Mouse (Mus musculus) lung, embryonic 14.5 days (tissue): ENCODE measurements around the gene Hist1h3d. TPM values are rescaled to one million over a fixed set of nuclear protein-coding genes. Genes with fewer than 3 reads are reported as not detected.
"Not testable (repeated sequence)": the region's sequence is repeated elsewhere in the genome, so short reads cannot be mapped to it uniquely, and the experiment has no call there.

Experiments used
- ATAC-seq: fragments of 200-750 bp; cut with Nextera tagmentation; 2 replicates; pipeline ENCODE4 v1.8.0; 2017; ENCODE audit warnings: mild to moderate bottlenecking, moderate TSS enrichment, moderate library complexity; ENCODE audit not compliant: insufficient read depth
- DNase-seq: peaks from one replicate; pipeline ENCODE4 v3.0.0-alpha.2; 2015
- H3K27ac ChIP-seq: fragments of 300-500 bp; sonication (generic); 2 replicates; pipeline ENCODE4 v1.5.1; 2014; ENCODE audit warnings: low read depth, mild to moderate bottlenecking, moderate library complexity
- H3K27me3 ChIP-seq: fragments of 300-500 bp; sonication (generic); 2 replicates; pipeline ENCODE4 v1.6.1; 2014; ENCODE audit warnings: low read length, control low read depth; ENCODE audit not compliant: insufficient read depth
- H3K36me3 ChIP-seq: fragments of 300-500 bp; sonication (generic); 2 replicates; pipeline ENCODE4 v1.6.1; 2014; ENCODE audit warnings: control low read depth; ENCODE audit not compliant: insufficient read depth
- H3K4me1 ChIP-seq: fragments of 300-500 bp; sonication (generic); 2 replicates; pipeline ENCODE4 v1.6.1; 2014; ENCODE audit warnings: antibody characterized with exemption, control low read depth; ENCODE audit not compliant: insufficient read depth
- H3K4me2 ChIP-seq: fragments of 300-500 bp; sonication (generic); 2 replicates; pipeline ENCODE4 v1.6.1; 2014; ENCODE audit warnings: mild to moderate bottlenecking
- H3K4me3 ChIP-seq: fragments of 300-500 bp; sonication (generic); 2 replicates; pipeline ENCODE4 v1.5.1; 2014; ENCODE audit warnings: low read depth, low read length
- H3K9ac ChIP-seq: fragments of 300-500 bp; sonication (generic); 2 replicates; pipeline ENCODE4 v1.6.1; 2014
- H3K9me3 ChIP-seq: fragments of 300-500 bp; sonication (generic); 2 replicates; pipeline ENCODE4 v1.6.1; 2016; ENCODE audit warnings: low read depth, low read length, control low read depth
- CTCF ChIP-seq: IDR thresholded peaks from 2 replicates; pipeline ENCODE4 v1.5.1; 2016; ENCODE audit warnings: antibody characterized with exemption, low read depth
- WGBS: fragments of 180-500 bp; shearing (Covaris S2); extraction: QIAGEN DNeasy Blood & Tissue Kit; methylation state at CpG from one replicate; pipeline ENCODE4 v1.1.7; 2014; 5-methylcytosine and 5-hydroxymethylcytosine counted together
- polyA plus RNA-seq: library from polyadenylated mRNA; unstranded; fragments of >200 nt; fragmentation: Nextera tagmentation; extraction: Ambion mirVana; gene quantifications from 2 replicates; pipeline ENCODE4 v1.2.1, GENCODE M21; 2014

Gene Hist1h3d
- polyA plus RNA-seq, 1 experiment from 2014 or later, result 13.9 TPM

GRCm38 (mm10) chr13:23586940-23587225 lies 11.3 kb downstream of the Hist1h3d start:
- Histone ChIP-seq H3K9me3 (no peaks in the 10 kb centered on the region), H3K36me3 (no peaks in the 10 kb centered on the region), H3K27me3 (no peaks in the 10 kb centered on the region), H3K4me2 (peak overlapping the region; percentile 90), H3K4me3 (peak overlapping the region; percentile 50), H3K4me1 (peaks cover 12% of the 10 kb centered on the region), H3K27ac (peak overlapping the region; percentile 99), H3K9ac (peak overlapping the region; percentile 69)
- peak; percentile 28 for DNase-seq
- 4% methylated on average over 1 of the region's 1 CpGs for WGBS
- no peak for ATAC-seq
- no peak for TF ChIP-seq CTCF

GRCm38 (mm10) chr13:23591206-23591605 lies 15.6 kb downstream of the Hist1h3d start:
- 87% methylated on average over 7 of the region's 7 CpGs for WGBS
- Histone ChIP-seq H3K4me2 (no peak overlapping the region), H3K9ac (no peak overlapping the region), H3K27me3 (no peaks in the 10 kb centered on the region), H3K9me3 (no peaks in the 10 kb centered on the region), H3K4me3 (no peak overlapping the region), H3K27ac (no peak overlapping the region), H3K36me3 (no peaks in the 10 kb centered on the region), H3K4me1 (peaks cover 4% of the 10 kb centered on the region; the same call in 1 of the 2 replicates)
- no peak for TF ChIP-seq CTCF
- ATAC-seq (no peak), DNase-seq (no peak)

GRCm38 (mm10) chr13:23591886-23592285 lies 16.3 kb downstream of the Hist1h3d start:
- not testable (repeated sequence) for H3K9ac ChIP-seq, ATAC-seq, H3K27ac ChIP-seq, H3K4me2 ChIP-seq, DNase-seq, H3K36me3 ChIP-seq, H3K4me3 ChIP-seq, H3K9me3 ChIP-seq, H3K4me1 ChIP-seq, H3K27me3 ChIP-seq
- 70% methylated on average over 6 of the region's 7 CpGs for WGBS

GRCm38 (mm10) chr13:23592614-23593013 lies 17.1 kb downstream of the Hist1h3d start:
- H3K27me3 ChIP-seq, result no peaks in the 10 kb centered on the region
- ATAC-seq (no peak), DNase-seq (no peak)
- H3K9ac ChIP-seq, result peak overlapping the region; percentile 20; the same call in 1 of the 2 replicates
- no peak overlapping the region for H3K4me2 ChIP-seq
- H3K27ac ChIP-seq, result peak overlapping the region; percentile 83; the same call in 1 of the 2 replicates
- no peak for TF ChIP-seq CTCF
- H3K9me3 ChIP-seq, result no peaks in the 10 kb centered on the region
- 84% methylated on average over 7 of the region's 7 CpGs for WGBS
- peaks cover 4% of the 10 kb centered on the region; the same call in 1 of the 2 replicates for H3K4me1 ChIP-seq
- H3K36me3 ChIP-seq, result no peaks in the 10 kb centered on the region
- H3K4me3 ChIP-seq, result no peak overlapping the region

GRCm38 (mm10) chr13:23593051-23593770 lies 17.6 kb downstream of the Hist1h3d start:
- WGBS, result 70% methylated on average over 5 of the region's 5 CpGs
- H3K9ac ChIP-seq, result peak overlapping the region; percentile 20; the same call in 1 of the 2 replicates
- ATAC-seq, result no peak

GRCm38 (mm10) chr13:23595185-23595584 lies 19.6 kb downstream of the Hist1h3d start:
- Histone ChIP-seq H3K9me3 (no peaks in the 10 kb centered on the region), H3K27ac (no peak overlapping the region), H3K4me1 (peaks cover 4% of the 10 kb centered on the region; the same call in 1 of the 2 replicates), H3K27me3 (no peaks in the 10 kb centered on the region), H3K36me3 (no peaks in the 10 kb centered on the region), H3K4me2 (no peak overlapping the region), H3K9ac (no peak overlapping the region), H3K4me3 (no peak overlapping the region)
- DNase-seq (no peak), ATAC-seq (no peak)
- no peak for TF ChIP-seq CTCF
- WGBS, result 72% methylated on average over 2 of the region's 2 CpGs

More at GRCm38 (mm10) chr13:23593051-23593770, 17.6 kb downstream of the Hist1h3d start:
- Histone ChIP-seq H3K27ac (peak overlapping the region; percentile 83), H3K4me3 (no peak overlapping the region), H3K4me2 (no peak overlapping the region), H3K36me3 (no peaks in the 10 kb centered on the region), H3K27me3 (no peaks in the 10 kb centered on the region), H3K9me3 (no peaks in the 10 kb centered on the region), H3K4me1 (peaks cover 4% of the 10 kb centered on the region; the same call in 1 of the 2 replicates)
- DNase-seq, result peak; percentile 37
- no peak for TF ChIP-seq CTCF

GRCm38 (mm10) chr13:23595622-23596372 lies 20.2 kb downstream of the Hist1h3d start:
- Histone ChIP-seq H3K9ac (no peak overlapping the region), H3K4me3 (no peak overlapping the region), H3K9me3 (no peaks in the 10 kb centered on the region), H3K27ac (no peak overlapping the region), H3K4me1 (peaks cover 4% of the 10 kb centered on the region; the same call in 1 of the 2 replicates), H3K27me3 (no peaks in the 10 kb centered on the region), H3K36me3 (no peaks in the 10 kb centered on the region), H3K4me2 (no peak overlapping the region)
- WGBS, result 85% methylated on average over 7 of the region's 7 CpGs
- no peak for DNase-seq
- no peak for TF ChIP-seq CTCF
- no peak for ATAC-seq
